Mouse (Mus musculus): ENCODE data around the gene Eif4b. TPM values are rescaled to one million over a fixed set of nuclear protein-coding genes. Genes with fewer than 3 reads are reported as not detected.

Eif4b gene
- polyA plus RNA-seq, 1 experiment from 2014 or later, result 98.8 TPM

- WGBS, result 91% methylated on average over 4 of the region's 4 CpGs
Measured at GRCm38 (mm10) chr15:102083028-102083427, 9.5 kb downstream of the Eif4b start.

DNA sequence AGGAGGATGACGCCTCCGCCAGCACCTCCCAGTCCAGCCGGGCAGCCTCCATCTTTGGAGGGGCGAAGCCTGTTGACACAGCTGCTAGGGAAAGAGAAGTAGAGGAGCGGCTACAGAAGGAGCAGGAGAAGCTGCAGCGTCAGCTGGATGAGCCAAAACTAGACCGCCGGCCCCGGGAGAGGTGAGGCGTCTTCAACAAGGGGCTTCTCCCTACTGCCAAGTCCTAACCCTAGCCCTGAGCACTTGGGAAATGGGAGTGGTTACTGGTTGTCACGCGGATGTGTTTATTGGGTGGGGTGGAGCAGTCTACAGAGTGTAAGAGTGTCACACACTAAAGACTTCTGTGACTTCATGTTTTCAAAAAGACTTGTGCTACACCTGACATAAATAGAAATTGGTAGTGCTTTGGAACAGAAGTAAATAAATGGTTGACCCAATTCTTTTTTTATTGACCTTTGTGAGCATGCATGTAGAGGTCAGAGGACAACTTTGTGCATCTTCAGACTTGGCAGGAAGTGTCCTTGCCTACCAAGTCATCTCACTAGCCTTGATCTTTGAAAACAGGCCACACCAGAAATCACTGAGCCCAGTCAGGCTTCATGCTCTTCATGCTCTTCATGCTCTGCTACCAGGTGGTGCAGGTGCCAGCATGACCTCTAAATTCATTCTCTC, 16.5 kb downstream of the Eif4b start:
- 91% methylated on average over 12 of the region's 12 CpGs for WGBS
- DNase-seq, result no peak

More at GRCm38 (mm10) chr15:102083028-102083427, 9.5 kb downstream of the Eif4b start:
- Histone ChIP-seq H3K4me2 (ENCODE audit: low read length) (no peak overlapping the region), H3K36me3 (ENCODE audit: control insufficient read depth, insufficient read depth, low read length) (peaks cover 55% of the 10 kb centered on the region), H3K4me1 (ENCODE audit: control insufficient read depth, insufficient read depth, low read length) (no peaks in the 10 kb centered on the region), H3K27me3 (ENCODE audit: control insufficient read depth, insufficient read depth, low read length) (no peaks in the 10 kb centered on the region), H3K27ac (replicated peaks; ENCODE audit: low read depth, low read length) (no peak overlapping the region), H3K9me3 (ENCODE audit: control insufficient read depth, low read length) (no peaks in the 10 kb centered on the region), H3K9ac (replicated peaks; ENCODE audit: low read length) (no peak overlapping the region), H3K4me3 (replicated peaks; ENCODE audit: low read depth, low read length) (no peak overlapping the region)
- DNase-seq (no peak), ATAC-seq (ENCODE audit: low FRiP score, low TSS enrichment) (no peak)

DNA sequence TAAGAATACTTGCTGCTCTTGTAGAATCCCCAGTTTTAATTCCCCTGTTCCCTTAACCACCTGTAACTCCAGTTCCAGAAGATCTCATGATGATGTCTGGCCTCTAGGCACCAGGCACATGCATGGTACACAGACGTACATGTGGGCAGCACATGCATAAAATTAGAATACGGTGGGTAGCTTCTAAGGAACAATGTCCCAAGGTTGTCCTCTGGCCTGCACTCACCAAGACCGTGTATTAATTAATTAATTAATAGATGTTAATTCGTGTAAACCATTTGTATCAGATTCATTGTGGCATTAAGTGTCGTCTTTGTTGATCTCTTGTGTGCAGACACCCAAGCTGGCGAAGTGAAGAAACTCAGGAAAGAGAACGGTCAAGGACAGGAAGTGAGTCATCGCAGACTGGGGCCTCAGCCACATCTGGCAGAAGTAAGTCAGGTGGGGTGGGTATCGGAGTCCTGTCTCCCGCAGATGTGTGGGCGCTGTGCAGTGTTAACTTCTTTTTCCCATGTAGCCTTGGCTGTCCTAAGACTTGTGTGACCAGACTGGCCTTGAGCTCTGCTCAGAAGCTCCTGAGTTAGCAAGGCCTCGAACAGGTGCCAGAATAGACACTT, 17.6 kb downstream of the Eif4b start:
- no peaks in the 10 kb centered on the region for H3K9me3 ChIP-seq (ENCODE audit: control insufficient read depth, low read length)
- no peaks in the 10 kb centered on the region for H3K27me3 ChIP-seq (ENCODE audit: control insufficient read depth, insufficient read depth, low read length)
- WGBS, result 92% methylated on average over 12 of the region's 12 CpGs
- peaks cover 100% of the 10 kb centered on the region for H3K36me3 ChIP-seq (ENCODE audit: control insufficient read depth, insufficient read depth, low read length)
- H3K4me2 ChIP-seq (ENCODE audit: low read length), result no peak overlapping the region
- no peak overlapping the region for H3K4me3 ChIP-seq (replicated peaks; ENCODE audit: low read depth, low read length)
- ATAC-seq (ENCODE audit: low FRiP score, low TSS enrichment) (no peak), DNase-seq (no peak)
- H3K9ac ChIP-seq (replicated peaks; ENCODE audit: low read length), result no peak overlapping the region
- no peak overlapping the region for H3K27ac ChIP-seq (replicated peaks; ENCODE audit: low read depth, low read length)
- no peaks in the 10 kb centered on the region for H3K4me1 ChIP-seq (ENCODE audit: control insufficient read depth, insufficient read depth, low read length)

More for the DNA sequence above, 16.5 kb downstream of the Eif4b start:
- H3K27ac ChIP-seq (replicated peaks; ENCODE audit: low read depth, low read length), result no peak overlapping the region
- no peak for ATAC-seq (ENCODE audit: low FRiP score, low TSS enrichment)
- H3K4me3 ChIP-seq (replicated peaks; ENCODE audit: low read depth, low read length), result no peak overlapping the region
- no peaks in the 10 kb centered on the region for H3K27me3 ChIP-seq (ENCODE audit: control insufficient read depth, insufficient read depth, low read length)
- H3K9me3 ChIP-seq (ENCODE audit: control insufficient read depth, low read length), result no peaks in the 10 kb centered on the region
- H3K36me3 ChIP-seq (ENCODE audit: control insufficient read depth, insufficient read depth, low read length), result peaks cover 98% of the 10 kb centered on the region
- H3K4me2 ChIP-seq (ENCODE audit: low read length), result no peak overlapping the region
- H3K4me1 ChIP-seq (ENCODE audit: control insufficient read depth, insufficient read depth, low read length), result no peaks in the 10 kb centered on the region
- no peak overlapping the region for H3K9ac ChIP-seq (replicated peaks; ENCODE audit: low read length)

GRCm38 (mm10) chr15:102091688-102092087, 18.1 kb downstream of the Eif4b start:
- Histone ChIP-seq H3K27me3 (ENCODE audit: control insufficient read depth, insufficient read depth, low read length) (no peaks in the 10 kb centered on the region), H3K4me2 (ENCODE audit: low read length) (no peak overlapping the region), H3K4me3 (replicated peaks; ENCODE audit: low read depth, low read length) (no peak overlapping the region), H3K36me3 (ENCODE audit: control insufficient read depth, insufficient read depth, low read length) (peaks cover 99% of the 10 kb centered on the region), H3K9me3 (ENCODE audit: control insufficient read depth, low read length) (no peaks in the 10 kb centered on the region), H3K4me1 (ENCODE audit: control insufficient read depth, insufficient read depth, low read length) (no peaks in the 10 kb centered on the region), H3K27ac (replicated peaks; ENCODE audit: low read depth, low read length) (no peak overlapping the region), H3K9ac (replicated peaks; ENCODE audit: low read length) (no peak overlapping the region)
- ATAC-seq (ENCODE audit: low FRiP score, low TSS enrichment) (no peak), DNase-seq (no peak)
- WGBS, result 86% methylated on average over 1 of the region's 1 CpGs

DNA sequence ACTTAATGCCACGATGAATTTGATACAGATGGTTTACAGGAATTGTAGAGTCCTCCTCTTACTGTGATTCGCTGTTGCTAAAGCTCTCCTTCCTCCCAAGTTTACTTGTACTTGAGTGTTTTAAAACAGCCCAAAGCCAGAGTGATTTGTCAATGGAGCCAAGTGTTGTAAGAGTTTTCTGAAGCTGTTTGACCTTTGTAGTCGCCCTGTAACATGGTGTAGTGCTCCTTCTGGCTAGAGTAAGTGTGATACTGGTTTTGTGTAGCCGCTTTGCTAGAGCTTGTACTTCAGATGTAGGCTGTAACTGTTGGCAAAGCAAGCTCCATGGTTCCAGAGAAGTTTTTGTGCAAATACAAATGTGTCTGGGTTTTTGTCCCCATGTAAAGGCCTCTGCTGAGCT, 18.6 kb downstream of the Eif4b start:
- Histone ChIP-seq H3K36me3 (ENCODE audit: control insufficient read depth, insufficient read depth, low read length) (peaks cover 97% of the 10 kb centered on the region), H3K4me3 (replicated peaks; ENCODE audit: low read depth, low read length) (no peak overlapping the region), H3K4me1 (ENCODE audit: control insufficient read depth, insufficient read depth, low read length) (no peaks in the 10 kb centered on the region), H3K4me2 (ENCODE audit: low read length) (no peak overlapping the region), H3K9ac (replicated peaks; ENCODE audit: low read length) (no peak overlapping the region), H3K27ac (replicated peaks; ENCODE audit: low read depth, low read length) (no peak overlapping the region), H3K27me3 (ENCODE audit: control insufficient read depth, insufficient read depth, low read length) (no peaks in the 10 kb centered on the region), H3K9me3 (ENCODE audit: control insufficient read depth, low read length) (no peaks in the 10 kb centered on the region)
- ATAC-seq (ENCODE audit: low FRiP score, low TSS enrichment) (no peak), DNase-seq (no peak)
- WGBS, result 92% methylated on average over 4 of the region's 4 CpGs

GRCm38 (mm10) chr15:102094157-102094556, 20.6 kb downstream of the Eif4b start:
- ATAC-seq (ENCODE audit: low FRiP score, low TSS enrichment), result no peak
- H3K36me3 ChIP-seq (ENCODE audit: control insufficient read depth, insufficient read depth, low read length), result peaks cover 89% of the 10 kb centered on the region
- no peak overlapping the region for H3K27ac ChIP-seq (replicated peaks; ENCODE audit: low read depth, low read length)
- no peak for DNase-seq
- no peaks in the 10 kb centered on the region for H3K4me1 ChIP-seq (ENCODE audit: control insufficient read depth, insufficient read depth, low read length)
- H3K9me3 ChIP-seq (ENCODE audit: control insufficient read depth, low read length), result no peaks in the 10 kb centered on the region
- no peak overlapping the region for H3K4me3 ChIP-seq (replicated peaks; ENCODE audit: low read depth, low read length)
- 73% methylated on average over 2 of the region's 2 CpGs for WGBS
- no peak overlapping the region for H3K4me2 ChIP-seq (ENCODE audit: low read length)
- no peak overlapping the region for H3K9ac ChIP-seq (replicated peaks; ENCODE audit: low read length)
- no peaks in the 10 kb centered on the region for H3K27me3 ChIP-seq (ENCODE audit: control insufficient read depth, insufficient read depth, low read length)

DNA sequence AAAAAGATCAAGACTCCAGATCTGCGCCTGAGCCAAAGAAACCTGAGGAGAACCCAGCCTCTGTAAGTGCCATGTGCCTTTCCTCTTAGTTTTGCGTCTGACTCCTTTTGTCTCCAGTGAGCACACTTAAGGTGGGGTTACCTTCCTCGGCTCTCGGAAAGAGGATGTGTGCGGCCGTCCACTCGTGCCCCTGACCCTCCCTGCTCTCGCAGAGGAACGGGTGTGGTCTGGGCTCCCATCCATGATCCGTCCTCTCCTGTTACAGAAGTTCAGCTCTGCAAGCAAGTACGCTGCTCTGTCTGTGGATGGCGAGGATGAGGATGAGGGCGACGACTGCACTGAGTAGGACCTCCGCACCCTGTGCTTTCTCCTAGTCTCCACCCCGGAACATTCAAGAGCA, 21.4 kb downstream of the Eif4b start:
- Histone ChIP-seq H3K9me3 (ENCODE audit: control insufficient read depth, low read length) (no peaks in the 10 kb centered on the region), H3K4me2 (ENCODE audit: low read length) (no peak overlapping the region), H3K9ac (replicated peaks; ENCODE audit: low read length) (no peak overlapping the region), H3K27ac (replicated peaks; ENCODE audit: low read depth, low read length) (no peak overlapping the region), H3K4me1 (ENCODE audit: control insufficient read depth, insufficient read depth, low read length) (no peaks in the 10 kb centered on the region; the same call in 1 of the 2 replicates), H3K4me3 (replicated peaks; ENCODE audit: low read depth, low read length) (no peak overlapping the region), H3K27me3 (ENCODE audit: control insufficient read depth, insufficient read depth, low read length) (no peaks in the 10 kb centered on the region), H3K36me3 (ENCODE audit: control insufficient read depth, insufficient read depth, low read length) (peaks cover 81% of the 10 kb centered on the region)
- DNase-seq, result no peak
- ATAC-seq (ENCODE audit: low FRiP score, low TSS enrichment), result no peak
- 92% methylated on average over 16 of the region's 16 CpGs for WGBS

DNA sequence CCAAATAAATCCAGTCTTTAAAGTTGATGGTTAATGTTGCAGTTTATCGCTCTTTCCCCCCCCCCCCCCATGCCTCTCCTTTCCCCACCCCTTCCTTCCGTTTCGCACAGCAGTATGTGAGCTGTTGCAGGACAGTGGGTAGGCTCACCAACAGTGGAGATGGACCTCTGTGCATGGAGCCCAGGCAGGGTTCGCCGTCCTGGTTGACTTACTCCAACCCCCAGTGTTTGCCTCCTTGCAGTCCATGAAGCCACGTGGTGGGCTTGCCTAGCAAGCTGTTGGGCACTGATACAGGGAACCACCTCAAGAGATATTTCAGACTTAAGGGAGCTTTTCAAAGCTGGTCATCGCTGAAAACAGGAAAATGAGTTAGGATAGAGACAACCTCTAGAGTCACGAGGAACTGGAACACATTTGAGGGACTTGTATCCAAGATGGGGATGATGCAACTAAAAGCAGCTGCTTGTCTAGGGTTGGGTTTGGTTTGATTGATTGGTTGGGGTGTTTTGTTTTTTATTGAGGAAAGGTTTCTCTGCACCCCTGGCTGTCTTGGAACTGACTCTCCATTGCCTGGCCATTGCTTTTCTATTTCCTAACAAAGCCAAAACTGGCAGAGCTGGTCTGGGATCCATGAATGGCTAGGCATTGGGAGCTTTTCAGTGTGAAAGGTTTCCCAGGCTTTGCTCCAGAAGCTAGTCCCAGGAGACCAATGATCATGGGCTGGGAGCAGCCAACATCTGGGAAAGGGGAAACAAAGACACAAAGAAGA, 23.8 kb downstream of the Eif4b start:
- Histone ChIP-seq H3K4me3 (replicated peaks; ENCODE audit: low read depth, low read length) (no peak overlapping the region), H3K9ac (replicated peaks; ENCODE audit: low read length) (no peak overlapping the region), H3K9me3 (ENCODE audit: control insufficient read depth, low read length) (no peaks in the 10 kb centered on the region), H3K36me3 (ENCODE audit: control insufficient read depth, insufficient read depth, low read length) (peaks cover 57% of the 10 kb centered on the region), H3K27me3 (ENCODE audit: control insufficient read depth, insufficient read depth, low read length) (peaks cover 11% of the 10 kb centered on the region; the same call in 1 of the 2 replicates), H3K4me1 (ENCODE audit: control insufficient read depth, insufficient read depth, low read length) (peaks cover 7% of the 10 kb centered on the region; the same call in 1 of the 2 replicates), H3K4me2 (ENCODE audit: low read length) (no peak overlapping the region), H3K27ac (replicated peaks; ENCODE audit: low read depth, low read length) (no peak overlapping the region)
- ATAC-seq (ENCODE audit: low FRiP score, low TSS enrichment) (no peak), DNase-seq (no peak)
- 89% methylated on average over 8 of the region's 8 CpGs for WGBS

All from midbrain, embryonic 14.5 days (tissue).